In the genomic region with DNA sequence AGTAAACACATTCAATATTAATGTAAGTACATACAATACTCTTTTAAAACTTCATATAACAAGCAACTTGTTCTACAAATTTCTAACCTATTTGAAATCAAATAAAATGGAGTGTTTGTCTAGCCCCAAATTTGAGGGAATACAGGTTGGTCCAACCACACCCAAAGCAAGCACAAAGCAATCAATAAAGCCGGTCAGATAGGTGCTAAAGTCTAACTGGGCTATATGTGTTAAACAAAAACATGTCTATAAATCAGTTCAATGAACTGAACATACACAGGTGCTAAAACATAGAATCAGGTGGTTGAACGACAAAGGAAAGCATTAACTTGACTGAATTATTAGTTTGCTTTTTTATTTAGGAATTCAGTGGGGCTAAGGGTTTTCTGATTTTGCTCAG, we compare ENCODE assay signal across 24 mouse cellular contexts.
"Had no signal": no experiment of that assay in that cellular context is flagged by ENCODE, and none has a peak within 500 bp of the region (broad histone marks: within the 10 kb centered on the region; RNA-seq: fewer than 3 reads in every experiment).

No protein-coding gene starts in this region.

- DNase-seq: forebrain, postnatal 0 days; gastrocnemius, postnatal 14 days; gastrocnemius, postnatal 36 days; heart, adult 2 months; heart, postnatal 14 days; heart, postnatal 36 days; kidney, adult 11 months; kidney, adult 2 months; kidney, adult 9 months; kidney, postnatal 14 days; kidney, postnatal 36 days; layer of hippocampus, adult 9-11 months; layer of hippocampus, postnatal 36 days; left cerebral cortex, postnatal 4 days had no signal

- H3K4me1 ChIP-seq: hindbrain, embryonic 15.5 days; kidney, embryonic 15.5 days; limb, embryonic 15.5 days had no signal

- ATAC-seq: forebrain, postnatal 0 days; hindbrain, postnatal 0 days had no signal

- H3K9ac ChIP-seq: forebrain, postnatal 0 days; heart, embryonic 13.5 days; heart, embryonic 15.5 days; hindbrain, embryonic 13.5 days; hindbrain, embryonic 15.5 days; kidney, embryonic 15.5 days; limb, embryonic 13.5 days; limb, embryonic 15.5 days had no signal

- H3K4me3 ChIP-seq: heart, adult 2 months; heart, embryonic 13.5 days; heart, embryonic 15.5 days; hindbrain, embryonic 13.5 days; hindbrain, embryonic 15.5 days; kidney, embryonic 15.5 days; limb, embryonic 13.5 days; limb, embryonic 15.5 days had no signal

- H3K27ac ChIP-seq: heart, adult 2 months; heart, embryonic 13.5 days; heart, embryonic 15.5 days; hindbrain, embryonic 13.5 days; hindbrain, embryonic 15.5 days; hindbrain, postnatal 0 days; kidney, embryonic 15.5 days; kidney, postnatal 0 days; limb, embryonic 13.5 days; limb, embryonic 15.5 days had no signal

- H3K27me3 ChIP-seq: heart, embryonic 13.5 days; heart, embryonic 15.5 days; hindbrain, embryonic 13.5 days; hindbrain, embryonic 15.5 days; kidney, embryonic 15.5 days; limb, embryonic 13.5 days; limb, embryonic 15.5 days had no signal

- H3K9me3 ChIP-seq: heart, embryonic 13.5 days; heart, embryonic 15.5 days; hindbrain, embryonic 13.5 days; hindbrain, embryonic 15.5 days; kidney, embryonic 15.5 days; limb, embryonic 13.5 days; limb, embryonic 15.5 days had no signal

- H3K4me2 ChIP-seq: heart, embryonic 11.5 days; heart, embryonic 13.5 days; heart, embryonic 15.5 days; hindbrain, embryonic 13.5 days; hindbrain, embryonic 15.5 days; kidney, embryonic 15.5 days; limb, embryonic 13.5 days; limb, embryonic 15.5 days had no signal
